Mouse (Mus musculus): ENCODE measurements around the gene Col23a1.

Gene Col23a1

DNA sequence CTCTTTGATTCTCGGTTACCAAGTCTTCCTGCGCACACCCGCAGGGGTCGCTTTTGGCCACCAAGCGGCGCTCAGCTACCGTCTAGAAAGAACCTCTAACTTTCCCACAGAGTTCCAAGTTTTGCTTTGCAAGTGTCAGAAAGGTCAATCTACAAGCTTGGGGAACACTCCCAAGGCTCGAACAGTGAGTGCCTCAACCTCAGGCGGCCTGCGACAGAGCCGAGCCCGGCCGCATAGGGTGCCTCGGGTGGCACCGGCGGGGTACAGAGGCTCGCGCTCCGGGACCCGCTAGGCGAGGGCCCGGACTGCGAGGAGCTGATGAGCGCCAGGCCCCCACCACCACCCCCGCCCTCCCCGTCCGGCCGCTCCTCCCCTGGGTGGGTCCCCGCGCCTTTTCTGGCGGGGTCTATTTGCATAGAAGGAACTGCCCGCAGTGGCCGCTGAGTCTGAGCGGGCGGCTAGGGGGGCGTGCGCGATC is at the start of gene Col23a1:
Gene Col23a1, plus strand, starts transcription at position 357 of the 478 bp plus-strand sequence.
- no peak for DNase-seq (ENCODE audit: low read depth, low spot score)

- no peak for DNase-seq (ENCODE audit: low read depth, low spot score)
Observed at GRCm38 (mm10) chr11:51242897-51243296, 46.8 kb upstream of the Col23a1 start.

DNA sequence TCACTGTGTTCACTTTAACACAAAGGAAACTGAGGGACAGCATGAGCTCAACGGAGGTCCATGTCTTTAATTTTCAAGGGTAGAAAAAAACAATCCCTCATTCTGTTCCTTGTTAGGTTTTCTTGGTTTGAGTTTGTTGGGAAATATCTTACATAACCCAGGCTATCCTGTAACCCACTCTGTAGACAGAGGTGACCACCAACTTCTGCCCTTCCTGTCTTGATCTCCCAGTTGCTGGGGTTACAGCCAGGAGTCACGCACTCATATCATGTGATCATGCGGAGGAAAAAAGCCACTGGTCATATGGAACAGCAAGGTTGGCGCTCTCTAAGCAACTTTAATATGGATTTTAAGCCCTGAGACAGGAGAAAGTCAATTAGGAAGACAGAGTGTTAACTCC is 32.7 kb upstream of the Col23a1 start:
- DNase-seq (ENCODE audit: low read depth, low spot score) = no peak

DNA sequence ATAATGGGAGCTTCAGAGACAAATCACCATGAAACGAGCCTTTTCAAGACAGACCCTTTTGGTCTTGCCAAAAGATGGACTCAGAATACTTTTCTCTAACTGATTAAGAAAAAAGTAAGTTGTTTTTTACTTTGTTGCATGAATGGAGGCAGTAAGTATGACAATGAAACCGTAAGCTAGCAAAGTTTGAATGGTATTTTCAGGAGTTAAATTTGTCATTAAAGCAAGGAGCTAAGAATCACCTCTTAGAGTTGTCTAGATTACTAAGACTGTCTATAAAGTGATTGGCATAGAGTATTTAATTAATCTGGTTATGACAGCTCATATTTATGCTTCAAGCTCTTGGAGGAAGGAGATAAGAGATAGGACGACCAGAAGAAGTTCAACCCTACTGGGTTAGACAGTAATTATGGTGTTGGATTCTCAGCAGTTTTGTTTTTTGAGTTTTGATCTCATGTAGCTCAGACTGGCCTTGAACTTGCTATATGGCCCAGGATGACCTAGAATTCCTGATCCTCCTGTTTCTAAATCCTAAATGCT is 28.0 kb upstream of the Col23a1 start, which contains the start of gene Clk4:
Gene Clk4, plus strand, starts transcription at position 51 of the 540 bp plus-strand sequence.
- peak; percentile 4 for DNase-seq (ENCODE audit: low read depth, low spot score)

DNA sequence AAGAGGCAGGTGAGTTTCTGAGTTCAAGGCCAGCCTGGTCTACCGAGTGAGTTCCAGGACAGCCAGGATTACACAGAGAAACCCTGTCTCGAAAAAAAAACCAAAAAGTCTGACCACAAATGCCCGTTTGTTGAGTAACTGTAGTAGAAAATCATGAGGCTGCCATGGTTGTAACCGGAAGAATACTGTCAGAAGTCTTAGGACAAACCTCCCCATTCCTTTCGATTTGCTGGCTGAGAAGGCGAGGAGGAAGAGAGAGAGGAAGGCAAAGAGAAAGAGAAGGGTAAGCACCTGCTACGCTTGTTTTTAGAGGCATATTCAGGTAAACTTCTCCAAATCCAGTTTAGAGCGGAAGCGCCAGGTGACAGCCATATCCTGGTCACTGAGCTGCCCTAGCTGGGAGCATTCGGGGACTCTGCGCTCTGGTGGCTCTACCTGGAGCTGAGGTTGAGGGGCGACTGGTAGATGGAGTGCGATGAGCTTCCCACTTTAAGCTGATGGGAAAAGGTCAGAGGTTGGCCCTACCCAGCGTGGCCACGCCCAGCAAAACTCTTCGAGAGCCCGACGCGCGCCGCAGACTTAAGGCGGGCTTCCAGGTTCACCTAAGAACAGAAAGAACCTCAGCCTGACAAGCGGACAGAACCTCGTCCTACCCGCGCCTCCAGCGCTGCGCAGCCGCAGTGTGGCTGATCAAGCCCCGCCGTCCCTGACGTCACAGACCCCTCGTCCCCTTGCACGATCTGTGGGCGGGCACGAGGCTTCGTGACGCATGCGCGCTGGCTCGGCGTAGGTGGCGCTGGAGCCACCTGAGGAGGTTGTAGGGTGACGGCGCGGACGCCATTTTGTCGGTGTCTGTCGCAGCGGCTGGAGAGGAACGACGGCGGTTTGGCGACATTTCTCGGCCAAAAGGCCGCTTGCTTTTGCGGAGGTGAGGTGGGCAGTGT is 27.1 kb upstream of the Col23a1 start, which contains the start of gene BC049762:
Gene BC049762, minus strand, starts transcription at position 705 of the 944 bp plus-strand sequence.
- peak; percentile 98 for DNase-seq (ENCODE audit: low read depth, low spot score)

- DNase-seq (ENCODE audit: low read depth, low spot score) = no peak
Observed at GRCm38 (mm10) chr11:51263286-51263831, 26.4 kb upstream of the Col23a1 start.

DNA sequence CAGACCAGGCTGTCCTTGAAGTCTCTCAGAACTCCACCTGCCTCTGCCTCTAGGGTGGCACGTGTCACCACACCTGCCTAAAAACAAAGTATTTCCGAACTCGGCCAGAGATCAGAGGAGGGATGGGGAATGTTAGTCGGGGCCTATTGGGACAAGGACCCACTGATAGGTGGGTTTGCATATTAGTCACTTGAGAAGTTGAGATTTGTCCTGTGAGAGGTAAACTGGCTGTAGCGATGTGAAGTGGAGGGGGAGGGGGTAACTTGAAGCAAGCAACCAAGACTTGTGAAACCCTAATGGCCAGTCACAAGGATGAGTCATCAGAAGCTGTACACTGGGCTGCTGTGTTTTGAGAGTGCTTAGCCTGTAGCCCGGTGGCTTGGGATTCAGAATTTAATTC is 25.4 kb upstream of the Col23a1 start:
- DNase-seq (ENCODE audit: low read depth, low spot score) = peak; percentile 45

GRCm38 (mm10) chr11:51265326-51265725 is 24.4 kb upstream of the Col23a1 start:
- DNase-seq (ENCODE audit: low read depth, low spot score) = peak; percentile 46

DNA sequence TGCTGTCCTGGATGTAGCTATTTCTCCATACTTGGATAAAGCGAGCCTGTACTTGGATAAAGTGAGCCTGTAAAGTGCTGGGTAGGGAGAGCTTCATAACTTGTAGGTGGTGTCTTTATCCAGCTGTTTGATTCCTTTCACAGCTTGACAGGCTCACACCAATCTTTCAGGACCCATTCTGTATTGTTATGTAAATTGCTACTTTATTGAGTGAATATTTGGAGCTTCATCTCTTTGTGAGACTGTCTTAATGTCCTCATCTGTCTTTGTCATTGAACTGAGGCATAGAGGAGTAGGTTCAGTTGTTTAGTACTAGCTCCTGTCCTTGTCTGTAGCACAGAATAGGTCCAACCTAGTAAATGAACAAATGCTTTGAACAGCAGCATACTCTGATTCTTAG is 15.3 kb upstream of the Col23a1 start:
- no peak for DNase-seq (ENCODE audit: low read depth, low spot score)

- no peak for DNase-seq (ENCODE audit: low read depth, low spot score)
Observed at GRCm38 (mm10) chr11:51290066-51290955, 591 bp downstream of the Col23a1 start.

- no peak for DNase-seq (ENCODE audit: low read depth, low spot score)
Observed at GRCm38 (mm10) chr11:51293956-51294530, 4.3 kb downstream of the Col23a1 start.

DNA sequence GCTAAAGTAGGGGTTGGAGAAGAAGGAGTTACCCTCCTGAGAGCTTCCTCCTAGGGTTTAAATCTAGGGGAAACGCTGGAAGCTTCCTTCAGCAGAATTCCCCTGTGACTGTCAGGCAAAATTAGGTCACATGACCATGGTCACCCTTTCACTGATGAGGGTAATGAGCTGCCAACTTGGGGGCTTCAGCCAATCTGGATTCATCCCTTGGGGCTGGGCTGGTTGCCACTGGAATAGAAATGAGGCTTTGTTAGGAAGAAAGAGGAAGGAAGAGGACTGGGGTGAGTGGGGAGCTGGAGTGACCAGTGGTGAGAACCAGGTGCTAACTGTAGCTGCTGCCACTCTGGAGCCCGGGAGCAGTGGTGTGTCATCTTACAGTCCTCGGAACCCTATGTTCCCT is 6.0 kb downstream of the Col23a1 start:
- no peak for DNase-seq (ENCODE audit: low read depth, low spot score)

GRCm38 (mm10) chr11:51298691-51299090 is 9.0 kb downstream of the Col23a1 start:
- DNase-seq (ENCODE audit: low read depth, low spot score) = no peak

GRCm38 (mm10) chr11:51302396-51302795 is 12.7 kb downstream of the Col23a1 start:
- no peak for DNase-seq (ENCODE audit: low read depth, low spot score)

- no peak for DNase-seq (ENCODE audit: low read depth, low spot score)
Observed at GRCm38 (mm10) chr11:51303981-51304553, 14.3 kb downstream of the Col23a1 start.

GRCm38 (mm10) chr11:51308306-51308705 is 18.6 kb downstream of the Col23a1 start:
- DNase-seq (ENCODE audit: low read depth, low spot score) = no peak

GRCm38 (mm10) chr11:51311846-51312245 is 22.1 kb downstream of the Col23a1 start:
- DNase-seq (ENCODE audit: low read depth, low spot score) = no peak

GRCm38 (mm10) chr11:51315991-51316810 is 26.5 kb downstream of the Col23a1 start:
- DNase-seq (ENCODE audit: low read depth, low spot score) = no peak

- no peak for DNase-seq (ENCODE audit: low read depth, low spot score)
Observed at GRCm38 (mm10) chr11:51320609-51321008, 30.9 kb downstream of the Col23a1 start.

GRCm38 (mm10) chr11:51326908-51327307 is 37.2 kb downstream of the Col23a1 start:
- no peak for DNase-seq (ENCODE audit: low read depth, low spot score)

Data from c-Kit-negative CD71-positive TER-119-positive erythroid progenitor cells, embryonic 14.5 days (primary cell).